Mouse (Mus musculus) stomach, postnatal 0 days (tissue): ENCODE measurements at regions not wholly inside any gene's neighbourhood (a gene's known extent, or its start where the extent isn't known, plus 50 kb on each side); places are given as distances from the start of the nearest gene placed in this dataset.
"Not testable (repeated sequence)": the region's sequence is repeated elsewhere in the genome, so short reads cannot be mapped to it uniquely, and the experiment has no call there.

Experiments
- ATAC-seq: fragments of 200-750 bp; cut with Nextera tagmentation; 2 replicates; pipeline ENCODE4 v1.8.0; 2017; ENCODE audit not compliant: low FRiP score, low TSS enrichment
- DNase-seq: peaks from one replicate; pipeline ENCODE4 v3.0.0-alpha.2; 2016; ENCODE audit warnings: low spot score
- H3K27ac ChIP-seq: fragments of 300-500 bp; sonication (generic); replicated peaks from 2 replicates; pipeline ENCODE4 v1.5.1; 2014; ENCODE audit warnings: mild to moderate bottlenecking, control low read depth
- H3K27me3 ChIP-seq: fragments of 300-500 bp; sonication (generic); 2 replicates; pipeline ENCODE4 v1.6.1; 2014; ENCODE audit warnings: low read length; ENCODE audit not compliant: control insufficient read depth, insufficient read depth
- H3K36me3 ChIP-seq: fragments of 300-500 bp; sonication (generic); 2 replicates; pipeline ENCODE4 v1.6.1; 2014; ENCODE audit warnings: low read length, mixed read lengths; ENCODE audit not compliant: control insufficient read depth, insufficient read depth
- H3K4me1 ChIP-seq: fragments of 300-500 bp; sonication (generic); replicated peaks from 2 replicates; pipeline ENCODE4 v1.6.1; 2014; ENCODE audit warnings: antibody characterized with exemption; ENCODE audit not compliant: control insufficient read depth, insufficient read depth
- H3K4me2 ChIP-seq: fragments of 300-500 bp; sonication (generic); replicated peaks from 2 replicates; pipeline ENCODE4 v1.6.1; 2014; ENCODE audit warnings: low read depth, mild to moderate bottlenecking, control low read depth, moderate library complexity
- H3K4me3 ChIP-seq: fragments of 300-500 bp; sonication (generic); 2 replicates; pipeline ENCODE4 v1.5.1; 2014; ENCODE audit warnings: low read depth, low read length, control low read depth
- H3K9ac ChIP-seq: fragments of 300-500 bp; sonication (generic); 2 replicates; pipeline ENCODE4 v1.6.1; 2014; ENCODE audit warnings: mild to moderate bottlenecking, low read length, control low read depth, mixed read lengths
- H3K9me3 ChIP-seq: fragments of 300-500 bp; sonication (generic); 2 replicates; pipeline ENCODE4 v1.6.1; 2016; ENCODE audit warnings: low read length; ENCODE audit not compliant: control insufficient read depth
- CTCF ChIP-seq: IDR thresholded peaks from 2 replicates; pipeline ENCODE4 v1.5.1; 2016; ENCODE audit warnings: antibody characterized with exemption, low read depth, mild to moderate bottlenecking, moderate library complexity
- EP300 ChIP-seq: optimal IDR thresholded peaks from 2 replicates; pipeline ENCODE3; 2016; ENCODE audit warnings: antibody characterized with exemption
- WGBS: fragments of 180-500 bp; shearing (Covaris S2); extraction: QIAGEN DNeasy Blood & Tissue Kit; methylation state at CpG from one replicate; pipeline ENCODE4 v1.1.7; 2014; 5-methylcytosine and 5-hydroxymethylcytosine counted together

DNA sequence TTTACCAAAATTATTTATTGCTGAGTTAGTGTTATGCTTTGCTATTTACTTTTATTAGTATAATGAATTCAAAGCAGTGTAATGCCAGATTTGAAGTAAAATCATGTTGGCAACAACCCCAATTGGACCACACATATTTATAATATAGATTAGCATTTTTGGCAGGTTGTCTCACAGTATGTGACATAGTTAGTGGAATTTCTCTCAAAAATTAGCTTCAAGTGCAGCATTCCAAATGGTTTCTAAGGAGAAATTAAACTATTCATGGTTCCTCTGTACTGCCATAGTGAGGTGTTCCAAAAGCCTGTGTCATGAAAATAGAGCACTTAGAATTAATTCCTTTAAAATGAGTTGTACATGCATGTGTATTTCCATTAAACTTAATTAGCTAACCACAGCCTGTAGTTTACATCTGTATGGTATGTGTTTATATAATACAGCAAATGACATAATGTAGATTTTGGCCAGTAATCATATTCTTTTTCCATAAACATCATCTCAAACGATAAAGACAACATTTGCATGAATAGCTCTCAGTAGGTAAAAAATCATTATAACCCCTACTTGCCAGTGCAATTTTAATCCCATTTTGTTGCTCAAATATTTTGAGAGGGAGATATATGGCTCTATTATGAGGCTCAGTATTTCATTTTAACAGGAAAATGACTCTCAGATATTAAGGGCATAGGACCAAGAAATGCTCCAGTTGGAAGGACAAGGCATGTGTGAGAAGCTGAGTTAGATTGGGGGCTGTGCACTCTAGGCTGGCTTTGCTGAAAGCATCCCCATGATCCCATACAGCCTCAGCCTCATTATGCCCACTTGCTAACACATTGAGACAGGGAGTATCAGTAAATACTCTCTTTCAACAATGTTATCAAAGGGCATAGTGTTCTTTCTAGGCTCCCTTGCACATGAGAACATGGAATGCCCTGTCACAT is 678.9 kb downstream of the A830018L16Rik start:
- H3K9ac ChIP-seq = no peak overlapping the region
- no peak overlapping the region for H3K4me3 ChIP-seq
- no peak overlapping the region for H3K27ac ChIP-seq
- WGBS = 63% methylated on average over 1 of the region's 1 CpGs
- H3K27me3 ChIP-seq = no peaks in the 10 kb centered on the region
- ATAC-seq (no peak), DNase-seq (no peak)
- TF ChIP-seq CTCF (no peak), EP300 (no peak)
- H3K4me2 ChIP-seq = no peak overlapping the region
- no peaks in the 10 kb centered on the region for H3K4me1 ChIP-seq
- H3K36me3 ChIP-seq = no peaks in the 10 kb centered on the region
- H3K9me3 ChIP-seq = no peaks in the 10 kb centered on the region

DNA sequence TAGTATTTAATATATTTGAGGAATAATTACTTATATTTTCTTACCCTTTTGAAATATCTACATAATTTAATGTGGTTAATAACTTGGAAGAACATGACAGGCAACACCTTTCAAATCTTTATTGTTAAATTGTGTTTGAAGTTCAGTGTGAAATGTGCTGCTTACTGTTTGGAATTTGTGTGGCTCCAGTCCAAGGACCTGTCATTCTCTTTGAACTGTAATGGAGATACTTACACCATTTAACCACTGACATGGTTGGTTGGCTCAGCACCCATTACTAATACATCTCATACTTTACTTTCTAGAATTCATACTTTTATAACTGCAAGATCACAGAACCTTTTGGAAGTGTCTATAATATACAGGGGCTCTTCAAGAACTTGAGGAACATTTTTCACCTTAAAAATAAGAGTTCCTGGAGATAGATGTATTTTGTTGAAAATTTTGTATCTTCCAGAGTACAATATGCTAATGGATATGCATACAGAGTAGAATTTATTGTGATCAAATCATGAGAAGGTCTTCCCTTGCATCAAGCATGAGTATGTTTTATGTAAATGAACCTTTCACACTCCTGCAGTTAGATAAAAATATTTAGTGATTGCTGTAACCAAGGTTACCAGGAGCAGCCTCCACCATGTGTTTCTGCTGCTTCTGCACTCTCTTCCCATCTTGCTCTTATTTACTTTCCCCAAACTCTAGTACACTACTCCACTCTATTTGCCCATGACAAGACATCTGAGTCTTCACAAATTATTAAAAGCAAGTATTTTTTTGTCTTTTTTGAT is 701.3 kb downstream of the A830018L16Rik start:
- no peak overlapping the region for H3K4me3 ChIP-seq
- H3K9me3 ChIP-seq = no peaks in the 10 kb centered on the region
- no peak for TF ChIP-seq CTCF

DNA sequence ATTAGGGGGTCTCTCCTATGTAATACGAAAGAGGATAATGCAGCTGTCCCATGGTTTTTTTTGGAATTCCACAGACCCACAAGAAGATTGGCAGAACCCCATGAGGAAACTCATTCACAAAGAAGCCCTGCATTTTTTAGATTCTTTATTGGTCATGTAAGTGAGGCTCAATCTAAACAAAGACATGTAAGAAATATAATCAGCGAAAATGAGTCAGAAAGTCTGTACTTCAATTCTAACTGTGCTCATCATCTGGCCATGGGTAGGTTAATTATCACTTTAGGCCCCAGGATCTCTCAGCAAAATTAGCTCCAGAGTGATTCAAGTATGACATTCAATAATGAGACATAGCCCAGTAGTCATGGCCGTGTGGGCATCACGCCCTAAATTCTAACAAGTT is 703.2 kb downstream of the A830018L16Rik start:
- Histone ChIP-seq H3K4me1 (no peaks in the 10 kb centered on the region), H3K27ac (no peak overlapping the region), H3K4me3 (no peak overlapping the region), H3K9me3 (no peaks in the 10 kb centered on the region), H3K4me2 (no peak overlapping the region), H3K27me3 (no peaks in the 10 kb centered on the region), H3K9ac (no peak overlapping the region), H3K36me3 (no peaks in the 10 kb centered on the region)
- ATAC-seq (no peak), DNase-seq (no peak)
- TF ChIP-seq EP300 (no peak), CTCF (no peak)
- WGBS = 68% methylated on average over 4 of the region's 4 CpGs

More for the DNA sequence above, 701.3 kb downstream of the A830018L16Rik start:
- no peak for DNase-seq
- Histone ChIP-seq H3K9ac (no peak overlapping the region), H3K36me3 (no peaks in the 10 kb centered on the region), H3K4me1 (no peaks in the 10 kb centered on the region), H3K27me3 (no peaks in the 10 kb centered on the region), H3K4me2 (no peak overlapping the region), H3K27ac (no peak overlapping the region)
- no peak for ATAC-seq

DNA sequence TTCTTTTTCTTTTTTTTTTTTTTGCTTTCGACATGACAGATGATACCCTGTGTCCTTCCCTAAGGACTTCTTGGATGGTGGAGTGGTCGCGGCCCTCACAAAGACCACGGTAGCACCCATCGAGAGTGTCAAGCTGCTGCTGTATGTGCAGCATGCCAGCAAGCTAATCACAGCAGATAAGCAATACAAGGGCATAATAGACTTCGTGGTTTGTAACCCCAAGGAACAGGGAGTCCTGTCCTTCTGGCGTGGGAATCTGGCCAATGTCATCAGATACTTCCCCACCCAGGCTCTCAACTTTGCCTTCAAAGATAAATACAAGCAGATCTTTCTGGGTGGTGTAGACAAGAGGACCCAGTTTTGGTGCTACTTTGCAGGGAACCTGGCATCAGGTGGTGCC is 707.0 kb downstream of the A830018L16Rik start:
- TF ChIP-seq EP300 (no peak), CTCF (no peak)
- H3K9me3 ChIP-seq = no peaks in the 10 kb centered on the region
- H3K9ac ChIP-seq = no peak overlapping the region
- 80% methylated on average over 7 of the region's 7 CpGs for WGBS
- ATAC-seq = no peak
- no peak overlapping the region for H3K4me3 ChIP-seq
- DNase-seq = peak; percentile 20
- H3K4me2 ChIP-seq = no peak overlapping the region
- H3K27ac ChIP-seq = no peak overlapping the region
- no peaks in the 10 kb centered on the region for H3K4me1 ChIP-seq
- no peaks in the 10 kb centered on the region for H3K36me3 ChIP-seq
- no peaks in the 10 kb centered on the region for H3K27me3 ChIP-seq

DNA sequence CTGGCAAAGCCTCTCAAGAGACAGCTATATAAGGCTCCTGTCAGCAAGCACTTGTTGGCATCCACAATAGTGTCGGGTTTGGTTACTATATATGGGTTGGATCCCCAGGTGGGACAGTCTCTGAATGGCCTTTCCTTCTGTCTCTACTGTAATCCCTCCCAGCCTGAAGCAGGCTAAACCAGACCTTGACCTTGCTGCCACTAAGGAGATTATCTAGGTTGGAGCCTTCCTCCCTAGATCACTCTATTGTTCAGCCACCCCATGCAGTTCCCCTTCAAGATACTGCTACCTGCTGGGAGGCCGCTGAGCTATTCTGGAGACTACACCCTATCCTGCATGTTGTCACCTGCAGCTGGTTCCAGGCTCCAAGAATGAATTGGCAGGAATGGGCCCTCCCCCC is 712.7 kb downstream of the A830018L16Rik start:
- H3K27ac ChIP-seq, H3K9me3 ChIP-seq, H3K4me3 ChIP-seq, ATAC-seq, H3K27me3 ChIP-seq, H3K9ac ChIP-seq, H3K4me1 ChIP-seq, DNase-seq, H3K4me2 ChIP-seq, H3K36me3 ChIP-seq: not testable (repeated sequence)
- WGBS = 58% methylated on average over 2 of the region's 2 CpGs

DNA sequence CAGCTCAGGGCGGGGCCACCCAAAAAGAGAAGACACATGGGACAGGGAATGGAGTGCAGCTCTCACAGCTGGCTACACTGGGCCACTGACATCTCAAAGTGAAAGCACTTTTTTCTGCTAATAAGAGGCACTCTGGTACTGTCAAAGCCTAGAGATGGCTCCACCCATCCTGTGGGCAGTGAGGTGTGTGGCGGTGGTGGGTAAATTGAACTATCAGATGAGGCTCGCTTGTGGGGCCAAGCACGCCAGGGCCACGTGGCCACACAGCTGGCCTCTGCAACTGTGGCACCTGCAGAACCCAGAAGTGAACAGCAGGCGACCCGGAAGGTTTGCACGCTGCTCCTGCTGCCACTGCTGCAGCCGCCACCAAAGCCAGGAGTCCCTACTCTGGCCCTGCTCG is 756.6 kb downstream of the A830018L16Rik start:
- 91% methylated on average over 10 of the region's 10 CpGs for WGBS
- Histone ChIP-seq H3K4me1 (no peaks in the 10 kb centered on the region), H3K4me3 (no peak overlapping the region), H3K9ac (no peak overlapping the region), H3K9me3 (no peaks in the 10 kb centered on the region), H3K36me3 (no peaks in the 10 kb centered on the region), H3K27me3 (no peaks in the 10 kb centered on the region), H3K27ac (no peak overlapping the region), H3K4me2 (no peak overlapping the region)
- no peak for TF ChIP-seq EP300
- no peak for TF ChIP-seq CTCF
- ATAC-seq (no peak), DNase-seq (no peak)
